Mouse (Mus musculus) heart, embryonic 11.5 days (tissue): ENCODE measurements at regions not wholly inside any gene's neighbourhood (a gene's known extent, or its start where the extent isn't known, plus 50 kb on each side); places are given as distances from the start of the nearest gene placed in this dataset.

ENCODE experiments used
- ATAC-seq: fragments of 200-750 bp; cut with Nextera tagmentation; replicated peaks from 2 replicates; pipeline ENCODE4 v1.8.0; 2017; ENCODE audit warnings: moderate library complexity; ENCODE audit not compliant: insufficient number of reproducible peaks, low FRiP score, low TSS enrichment
- H3K27ac ChIP-seq: fragments of 300-500 bp; sonication (generic); 2 replicates; pipeline ENCODE4 v1.5.1; 2014; ENCODE audit warnings: mild to moderate bottlenecking, low read depth, low read length
- H3K27me3 ChIP-seq: fragments of 300-500 bp; sonication (generic); 2 replicates; pipeline ENCODE4 v1.6.1; 2014; ENCODE audit warnings: mild to moderate bottlenecking, low read length, mixed read lengths; ENCODE audit not compliant: control insufficient read depth, insufficient read depth
- H3K36me3 ChIP-seq: fragments of 300-500 bp; sonication (generic); 2 replicates; pipeline ENCODE4 v1.6.1; 2014; ENCODE audit warnings: mild to moderate bottlenecking, low read length, moderate library complexity, mixed read lengths; ENCODE audit not compliant: control insufficient read depth, insufficient read depth
- H3K4me1 ChIP-seq: fragments of 300-500 bp; sonication (generic); 2 replicates; pipeline ENCODE4 v1.6.1; 2014; ENCODE audit warnings: low read length; ENCODE audit not compliant: control insufficient read depth, insufficient read depth
- H3K4me2 ChIP-seq: fragments of 300-500 bp; sonication (generic); 2 replicates; pipeline ENCODE4 v1.6.1; 2014; ENCODE audit warnings: mild to moderate bottlenecking, moderate library complexity
- H3K4me3 ChIP-seq: fragments of 300-500 bp; sonication (generic); 2 replicates; pipeline ENCODE4 v1.5.1; 2014; ENCODE audit warnings: low read depth, low read length
- H3K9ac ChIP-seq: fragments of 300-500 bp; sonication (generic); 2 replicates; pipeline ENCODE4 v1.6.1; 2014; ENCODE audit warnings: mild to moderate bottlenecking, low read depth, low read length, moderate library complexity
- H3K9me3 ChIP-seq: fragments of 300-500 bp; sonication (generic); replicated peaks from 2 replicates; pipeline ENCODE4 v1.6.1; 2016; ENCODE audit warnings: low read length; ENCODE audit not compliant: control insufficient read depth
- WGBS: fragments of 180-500 bp; shearing (Covaris S2); extraction: QIAGEN DNeasy Blood & Tissue Kit; methylation state at CpG from one replicate; pipeline ENCODE4 v1.1.7; 2014; ENCODE audit not compliant: insufficient replicate concordance; 5-methylcytosine and 5-hydroxymethylcytosine counted together

DNA sequence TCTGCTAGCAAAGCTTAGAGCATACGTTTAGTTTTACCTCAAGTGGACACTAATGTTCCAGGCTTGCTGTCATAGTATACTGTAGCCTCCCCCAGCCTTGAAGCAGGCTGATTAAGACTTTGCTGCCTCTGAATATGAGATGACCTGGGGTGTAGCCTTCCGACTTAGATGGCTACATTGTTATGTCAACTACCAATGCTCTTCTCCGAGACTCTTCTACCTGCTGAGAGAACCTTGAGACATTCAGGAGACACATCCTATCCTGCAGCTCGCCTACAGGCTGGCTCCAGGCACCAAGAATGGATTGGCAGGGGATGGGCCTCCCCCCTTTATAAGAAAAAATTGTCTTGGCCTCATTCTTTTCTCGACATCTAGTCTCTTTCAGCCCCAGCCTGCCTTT lies 379.0 kb upstream of the Ptger4 start:
- no peaks in the 10 kb centered on the region for H3K36me3 ChIP-seq
- no peak overlapping the region for H3K4me2 ChIP-seq
- H3K27ac ChIP-seq, result no peak overlapping the region
- H3K4me3 ChIP-seq, result no peak overlapping the region
- H3K9ac ChIP-seq, result no peak overlapping the region
- no peak for ATAC-seq
- 71% methylated on average over 5 of the region's 5 CpGs for WGBS
- no peaks in the 10 kb centered on the region for H3K27me3 ChIP-seq
- H3K9me3 ChIP-seq, result no peaks in the 10 kb centered on the region
- no peaks in the 10 kb centered on the region for H3K4me1 ChIP-seq

DNA sequence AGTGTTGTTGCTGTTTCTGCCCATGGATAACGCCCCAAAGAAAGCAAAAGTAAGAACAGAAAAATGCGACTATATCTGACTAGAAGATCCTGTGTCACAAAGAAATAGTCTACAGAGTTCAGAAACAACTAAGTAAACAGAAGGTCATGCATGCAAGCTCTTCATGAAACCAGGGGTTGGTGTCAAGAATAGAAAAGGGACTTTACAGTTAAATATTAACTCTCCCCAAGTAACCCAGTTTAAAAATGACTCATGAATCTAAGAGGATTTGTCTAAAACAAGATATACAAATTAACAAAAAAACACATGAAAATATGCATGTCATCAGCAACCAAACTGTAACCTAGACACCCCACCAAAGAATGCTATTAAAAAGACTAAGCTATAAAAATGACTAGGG lies 381.4 kb upstream of the Ptger4 start:
- no peaks in the 10 kb centered on the region for H3K4me1 ChIP-seq
- H3K27ac ChIP-seq, result no peak overlapping the region
- H3K9me3 ChIP-seq, result no peaks in the 10 kb centered on the region
- no peak overlapping the region for H3K9ac ChIP-seq
- WGBS, result 75% methylated on average over 2 of the region's 2 CpGs
- no peak overlapping the region for H3K4me3 ChIP-seq
- H3K36me3 ChIP-seq, result no peaks in the 10 kb centered on the region
- H3K27me3 ChIP-seq, result no peaks in the 10 kb centered on the region
- H3K4me2 ChIP-seq, result no peak overlapping the region
- ATAC-seq, result no peak

DNA sequence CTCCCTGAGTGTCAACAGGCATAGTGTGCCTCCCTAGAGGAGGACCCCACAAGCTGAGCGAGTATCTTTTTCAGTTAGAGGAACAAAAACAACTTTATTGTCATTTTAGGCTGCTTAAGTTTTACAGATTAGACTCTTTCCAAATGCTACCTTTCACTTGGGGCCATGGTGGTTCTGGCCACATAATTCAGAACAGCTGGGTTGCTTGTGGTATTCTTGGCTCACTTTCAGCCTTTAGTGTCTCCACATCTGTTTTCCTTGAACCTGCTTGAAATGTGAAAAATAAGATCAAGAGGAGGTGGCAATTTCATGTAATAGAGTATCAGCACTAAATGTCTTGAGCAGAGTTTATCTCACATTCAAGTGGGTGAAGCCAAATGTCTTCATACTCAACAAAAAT lies 402.7 kb upstream of the Ptger4 start:
- Histone ChIP-seq H3K4me2 (no peak overlapping the region), H3K27ac (no peak overlapping the region), H3K4me1 (no peaks in the 10 kb centered on the region), H3K9ac (no peak overlapping the region), H3K4me3 (no peak overlapping the region), H3K27me3 (no peaks in the 10 kb centered on the region), H3K9me3 (no peaks in the 10 kb centered on the region), H3K36me3 (no peaks in the 10 kb centered on the region)
- WGBS, result 61% methylated on average over 1 of the region's 1 CpGs
- ATAC-seq, result no peak

DNA sequence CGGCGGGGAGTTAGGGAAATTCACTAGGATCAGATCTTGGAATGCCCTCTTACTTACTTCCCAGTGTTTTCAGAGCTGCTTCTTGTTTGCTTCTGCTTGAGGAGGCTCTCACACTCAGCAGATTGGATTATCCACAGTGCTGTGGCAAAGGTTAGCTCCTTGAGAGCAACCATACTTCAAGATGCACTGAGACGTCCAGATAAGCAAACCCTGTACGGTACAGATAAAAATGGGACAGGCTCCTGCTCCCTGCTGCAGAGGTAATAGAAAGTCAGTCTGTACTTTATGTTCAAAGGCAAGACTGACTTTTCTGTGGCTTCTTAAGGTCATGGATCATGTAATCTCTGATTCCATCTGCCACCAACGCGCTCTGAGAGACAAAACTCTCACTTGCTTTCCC lies 414.8 kb upstream of the Ptger4 start:
- Histone ChIP-seq H3K36me3 (no peaks in the 10 kb centered on the region), H3K9me3 (no peaks in the 10 kb centered on the region), H3K27me3 (no peaks in the 10 kb centered on the region), H3K4me2 (no peak overlapping the region), H3K9ac (no peak overlapping the region), H3K4me3 (no peak overlapping the region), H3K27ac (no peak overlapping the region), H3K4me1 (no peaks in the 10 kb centered on the region)
- 68% methylated on average over 6 of the region's 6 CpGs for WGBS
- ATAC-seq, result no peak

DNA sequence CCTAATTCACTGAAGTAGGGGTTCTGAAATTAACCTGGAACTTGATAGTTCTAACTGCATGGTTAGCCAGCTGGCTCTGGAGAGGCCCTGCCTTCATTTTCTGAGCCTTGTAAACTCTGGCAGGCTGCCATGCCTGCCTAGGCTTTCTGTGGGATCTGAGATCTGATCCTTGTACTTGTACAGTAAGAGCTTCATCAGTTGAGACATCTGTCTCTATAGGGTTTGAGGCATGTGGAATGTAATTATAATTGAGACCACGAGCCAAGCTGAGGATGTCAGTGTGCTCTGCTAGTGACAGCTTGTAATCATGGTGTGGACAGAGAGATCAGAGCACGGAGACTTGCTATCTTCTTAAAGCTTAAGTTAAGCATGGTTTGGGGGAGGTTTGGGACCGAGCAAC lies 416.8 kb upstream of the Ptger4 start:
- Histone ChIP-seq H3K4me1 (no peaks in the 10 kb centered on the region), H3K9ac (no peak overlapping the region), H3K4me3 (no peak overlapping the region), H3K9me3 (no peaks in the 10 kb centered on the region), H3K27ac (no peak overlapping the region), H3K27me3 (no peaks in the 10 kb centered on the region), H3K36me3 (no peaks in the 10 kb centered on the region), H3K4me2 (no peak overlapping the region)
- no peak for ATAC-seq
- WGBS, result 50% methylated on average over 3 of the region's 3 CpGs

DNA sequence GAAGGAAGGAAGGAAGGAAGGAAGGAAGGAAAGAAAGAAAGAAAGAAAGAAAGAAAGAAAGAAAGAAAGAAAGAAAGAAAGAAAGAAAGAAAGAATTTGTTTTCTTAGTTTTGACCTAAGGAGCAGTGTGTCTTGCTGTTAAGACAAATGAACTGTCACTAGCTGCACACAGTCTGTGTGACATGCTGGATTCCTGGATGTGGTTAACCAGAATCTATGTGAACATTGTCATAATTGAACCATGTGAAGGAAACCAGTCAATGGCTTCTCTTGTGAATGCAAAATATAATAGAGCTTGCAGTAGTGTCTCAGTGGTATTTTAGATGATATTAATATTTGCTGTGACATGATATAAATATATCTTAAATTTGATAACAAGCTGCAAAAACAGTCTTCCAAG lies 427.8 kb upstream of the Ptger4 start:
- no peaks in the 10 kb centered on the region for H3K9me3 ChIP-seq
- no peak overlapping the region for H3K4me2 ChIP-seq
- H3K27me3 ChIP-seq, result no peaks in the 10 kb centered on the region
- H3K36me3 ChIP-seq, result no peaks in the 10 kb centered on the region
- no peak overlapping the region for H3K4me3 ChIP-seq
- no peak for ATAC-seq
- no peak overlapping the region for H3K9ac ChIP-seq
- no peaks in the 10 kb centered on the region for H3K4me1 ChIP-seq
- H3K27ac ChIP-seq, result no peak overlapping the region

DNA sequence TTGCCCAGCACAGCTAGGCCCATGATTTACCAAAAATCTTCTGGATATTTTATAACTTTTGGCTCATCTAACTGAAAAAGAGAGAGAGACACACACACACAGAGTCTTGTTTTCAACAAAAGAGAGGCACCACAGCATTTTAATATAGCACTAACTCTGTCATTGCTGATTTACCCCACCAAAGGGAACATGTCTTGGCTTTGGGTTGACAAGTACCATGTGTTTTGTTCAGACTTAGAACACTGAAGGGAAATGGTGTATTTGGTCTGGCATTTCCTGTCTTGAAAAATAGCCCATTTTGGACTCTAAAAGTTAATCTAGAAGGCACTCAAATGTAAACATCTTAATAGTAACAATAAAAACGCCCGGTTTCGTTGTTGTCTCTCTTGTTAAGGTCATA lies 432.7 kb upstream of the Ptger4 start:
- Histone ChIP-seq H3K9ac (no peak overlapping the region), H3K4me2 (no peak overlapping the region), H3K36me3 (no peaks in the 10 kb centered on the region), H3K4me1 (no peaks in the 10 kb centered on the region), H3K27me3 (no peaks in the 10 kb centered on the region), H3K4me3 (no peak overlapping the region), H3K9me3 (no peaks in the 10 kb centered on the region), H3K27ac (no peak overlapping the region)
- ATAC-seq, result no peak
- 66% methylated on average over 3 of the region's 3 CpGs for WGBS

DNA sequence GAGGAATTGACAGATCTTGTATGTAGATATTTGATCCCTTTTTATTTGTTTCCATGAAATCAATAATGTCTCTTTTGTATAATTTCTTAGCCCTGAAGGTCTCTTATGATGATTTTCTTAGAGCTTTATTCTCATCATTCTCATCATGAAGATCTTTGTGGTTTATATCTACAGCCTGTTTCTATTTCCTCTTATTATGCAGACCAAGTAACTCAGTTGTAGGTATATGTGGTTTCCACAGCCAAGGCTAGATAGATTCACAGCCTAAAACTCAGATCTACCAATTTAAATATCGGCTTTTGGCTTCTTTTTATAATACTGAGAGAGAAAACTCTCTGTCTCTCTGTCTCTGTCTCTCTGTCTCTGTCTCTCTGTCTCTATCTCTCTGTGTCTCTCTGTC lies 449.8 kb upstream of the Ptger4 start:
- no peak for ATAC-seq
- 66% methylated on average over 1 of the region's 1 CpGs for WGBS
- no peaks in the 10 kb centered on the region for H3K9me3 ChIP-seq

DNA sequence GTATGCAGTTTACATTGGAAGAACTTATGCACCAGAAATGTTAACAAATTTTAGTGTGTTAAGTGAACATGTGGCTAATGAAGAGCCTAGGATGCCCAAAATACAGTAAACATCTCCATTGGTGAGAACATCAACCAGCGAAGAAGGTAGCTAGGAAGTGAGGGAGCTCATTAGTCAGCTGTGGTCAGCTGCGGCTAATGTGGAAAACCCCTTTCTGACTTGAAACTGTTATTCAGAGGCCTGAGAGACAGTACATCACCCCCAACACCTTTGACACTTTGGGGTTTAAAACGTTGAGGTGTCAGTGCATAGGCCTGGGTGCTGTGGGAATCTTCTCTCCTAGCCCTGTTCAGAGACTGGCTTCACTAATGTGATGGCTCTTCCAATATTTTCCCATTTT lies 451.0 kb upstream of the Ptger4 start:
- WGBS, result 72% methylated on average over 3 of the region's 3 CpGs
- no peak overlapping the region for H3K4me3 ChIP-seq
- H3K36me3 ChIP-seq, result no peaks in the 10 kb centered on the region
- H3K9ac ChIP-seq, result no peak overlapping the region
- H3K9me3 ChIP-seq, result no peaks in the 10 kb centered on the region
- ATAC-seq, result no peak
- no peaks in the 10 kb centered on the region for H3K27me3 ChIP-seq
- no peak overlapping the region for H3K4me2 ChIP-seq
- no peaks in the 10 kb centered on the region for H3K4me1 ChIP-seq
- H3K27ac ChIP-seq, result no peak overlapping the region

More for the DNA sequence above, 449.8 kb upstream of the Ptger4 start:
- no peaks in the 10 kb centered on the region for H3K27me3 ChIP-seq
- H3K27ac ChIP-seq, result no peak overlapping the region
- H3K4me2 ChIP-seq, result no peak overlapping the region
- no peaks in the 10 kb centered on the region for H3K4me1 ChIP-seq
- H3K9ac ChIP-seq, result no peak overlapping the region
- no peaks in the 10 kb centered on the region for H3K36me3 ChIP-seq
- no peak overlapping the region for H3K4me3 ChIP-seq
